Comparison of ENCODE assay signal across 13 mouse cellular contexts in the genomic region with DNA sequence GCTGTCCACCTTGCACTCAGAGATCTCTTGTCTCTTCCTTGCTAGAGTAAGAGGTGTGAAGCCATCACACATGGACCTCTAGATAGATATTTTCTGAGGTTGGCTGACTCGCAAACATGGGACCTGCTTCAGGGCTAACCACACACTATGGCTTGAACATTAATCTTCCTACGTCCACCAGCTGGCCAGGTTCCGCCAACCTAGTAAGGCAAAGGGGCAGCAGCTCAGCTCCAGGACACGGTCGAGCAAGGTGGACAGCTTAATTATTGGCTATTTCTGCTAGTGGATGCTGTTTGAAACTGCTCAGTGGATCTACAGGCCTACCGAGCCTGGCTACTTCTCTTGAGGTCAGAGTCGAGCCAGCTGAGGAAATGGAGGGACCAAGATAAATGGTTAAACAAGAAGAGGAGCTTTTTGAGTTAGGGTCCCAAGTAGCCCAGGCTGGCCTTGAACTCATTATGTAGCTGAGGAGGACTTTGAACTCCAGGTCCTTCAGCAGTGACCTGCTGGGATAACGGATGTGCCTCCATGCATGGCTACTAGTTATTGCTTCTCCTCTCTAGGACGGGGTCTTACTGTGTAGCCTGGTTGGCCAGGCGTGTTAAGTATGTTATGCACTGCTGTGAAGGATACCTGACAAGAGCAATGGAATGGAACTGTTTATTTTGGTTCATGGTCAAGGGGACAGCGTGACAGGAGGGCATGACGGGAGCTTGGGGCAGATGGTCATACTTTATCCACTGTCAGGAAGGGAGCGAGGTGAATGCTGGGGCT. TPM values are rescaled to one million over a fixed set of nuclear protein-coding genes. Genes with fewer than 3 reads are reported as not detected.
DNase-seq lines count a peak whose midpoint lies in the region; ATAC-seq and TF ChIP-seq lines count a peak whose summit lies in the region.
"Had no signal": no experiment of that assay in that cellular context is flagged by ENCODE, and none has a peak within 500 bp of the region (broad histone marks: within the 10 kb centered on the region; RNA-seq: fewer than 3 reads in every experiment).

No protein-coding gene starts in this region.

- no peak for TF ChIP-seq POLR2A in bone marrow, adult 2 months (IDR thresholded peaks at IDR 0.05; ENCODE audit: borderline replicate concordance, control insufficient read depth, low read depth, low read length)

- peak overlapping the region; percentile 73 for H3K27ac ChIP-seq in left cerebral cortex, adult 2 months
- peak overlapping the region; percentile 66; the same call in 1 of the 2 replicates for H3K27ac ChIP-seq in bone marrow, adult 2 months (ENCODE audit: control insufficient read depth, insufficient read depth, low read depth, low read length, poor library complexity)
- H3K27ac ChIP-seq: embryonic facial prominence, embryonic 12.5 days; forebrain, embryonic 10.5 days; limb, embryonic 12.5 days; lung, embryonic 15.5 days had no signal

- no peak overlapping the region for H3K4me3 ChIP-seq in left cerebral cortex, adult 2 months
- H3K4me3 ChIP-seq in bone marrow, adult 2 months (replicated peaks; ENCODE audit: control insufficient read depth, low read depth, low read length): no peak overlapping the region
- H3K4me3 ChIP-seq: embryonic facial prominence, embryonic 12.5 days; forebrain, embryonic 10.5 days; limb, embryonic 12.5 days; lung, embryonic 15.5 days had no signal

- TF ChIP-seq CTCF in left cerebral cortex, adult 2 months (IDR thresholded peaks at IDR 0.05): no peak
- 0 out of 2 replicates have a peak, but pooled peaks have one; percentile 6 for TF ChIP-seq CTCF in bone marrow, adult 2 months (IDR thresholded peaks at IDR 0.05; ENCODE audit: control insufficient read depth, insufficient read depth, low read length)

- H3K4me1 ChIP-seq in bone marrow, adult 2 months (ENCODE audit: control insufficient read depth, insufficient read depth, low read length): peaks cover 15% of the 10 kb centered on the region
- H3K4me1 ChIP-seq: limb, embryonic 12.5 days had no signal

- intact Hi-C loops in left cerebral cortex, adult 2 months (cut with DNase I): loop anchor here (5.0 kb wide), 1 partner anchor 144 kb away; no protein-coding TSS in a partner anchor
- intact Hi-C loops in left cerebral cortex, postnatal 10 days (cut with DNase I): no loop called here

- DNase-seq in left cerebral cortex, adult 2 months (ENCODE audit: extremely low spot score in 1 of 2, low spot score in 2 of 2): no peak
- DNase-seq in left cerebral cortex, postnatal 10 days (ENCODE audit: extremely low spot score in 1 of 2, low spot score in 2 of 2): no peak
- DNase-seq in kidney, adult 8-10 months: peak; percentile 81 to 87
- peak; percentile 46 to 70 for DNase-seq in kidney, postnatal 4 days
- no peak for DNase-seq in retina, postnatal 1 day
- DNase-seq: cerebellum, postnatal 10 days; thymus, adult 2 months had no signal

- WGBS in bone marrow, adult 2 months: 69% methylated on average over 13 of the region's 13 CpGs

- ATAC-seq in CD4-positive, CD25-positive, alpha-beta regulatory T cell, adult 4 months: no peak

RNA-seq across cellular contexts. Expression of gene Tmem120a, which starts 32.5 kb away (rescaled TPM):
- total RNA-seq in left cerebral cortex, adult 2 months (2021): 10 to 100 TPM; 18.3 to 18.4 TPM
- 10 to 100 TPM; 20.7 to 22.0 TPM for total RNA-seq in left cerebral cortex, postnatal 10 days (2021)
- polyA plus RNA-seq in bone marrow, adult 2 months (2011; ENCODE audit: insufficient read depth, insufficient read length, low replicate concordance, missing spikeins): 19.0 and 74.1 TPM in 2 replicates
- polyA plus RNA-seq in CD4-positive, CD25-positive, alpha-beta regulatory T cell, adult 4 months (2017; shearing (Covaris generic)): 10 to 100 TPM; 40.0 to 52.4 TPM

RNA-seq across cellular contexts. Expression of gene Por, which starts 41.9 kb away (rescaled TPM):
- 10 to 100 TPM; 86.0 to 93.6 TPM for total RNA-seq in left cerebral cortex, adult 2 months (2021)
- total RNA-seq in left cerebral cortex, postnatal 10 days (2021): 10 to 100 TPM; 68.2 to 70.0 TPM
- polyA plus RNA-seq in bone marrow, adult 2 months (2011; ENCODE audit: insufficient read depth, insufficient read length, low replicate concordance, missing spikeins): 17.6 and 28.4 TPM in 2 replicates
- polyA plus RNA-seq in CD4-positive, CD25-positive, alpha-beta regulatory T cell, adult 4 months (2017; shearing (Covaris generic)): 10 to 100 TPM; 28.9 to 69.0 TPM

Comparison
In these comparisons a context has a peak if more than half of its experiments do, and no peak if none do; other contexts are left out.
1. DNase-seq: peak in kidney, adult 8-10 months (2 of 2) and kidney, postnatal 4 days (2 of 2); none in left cerebral cortex, adult 2 months (0 of 2), left cerebral cortex, postnatal 10 days (0 of 2) and retina, postnatal 1 day (single experiment).